Mouse (Mus musculus): ENCODE results near the gene Ankrd13d. TPM values are rescaled to one million over a fixed set of nuclear protein-coding genes. Genes with fewer than 3 reads are reported as not detected.
A peak's percentile ranks its signal among the peaks of the same experiment; 100 is the strongest.

Ankrd13d gene
- polyA plus RNA-seq, 1 experiment, result 16.1 TPM

GRCm38 (mm10) chr19:4220957-4221743 is 61.8 kb downstream of the Ankrd13d start:
- no peaks in the 10 kb centered on the region for H3K27me3 ChIP-seq (ENCODE audit: control insufficient read depth, insufficient read depth, low read length)
- WGBS, result 13% methylated on average over 14 of the region's 14 CpGs
- peaks cover 8% of the 10 kb centered on the region for H3K36me3 ChIP-seq (ENCODE audit: control insufficient read depth, insufficient read depth, low read length)
- TF ChIP-seq CTCF (IDR thresholded peaks at IDR 0.05; ENCODE audit: extremely low read depth, insufficient read depth, insufficient read length, insufficient replicate concordance) (no peak), POLR2A (IDR thresholded peaks at IDR 0.05; ENCODE audit: low read depth, low read length) (no peak; the same call in 1 of the 2 replicates)
- H3K27ac ChIP-seq (ENCODE audit: insufficient read depth, low read length), result peak overlapping the region; percentile 84
- peaks cover 58% of the 10 kb centered on the region for H3K4me1 ChIP-seq (ENCODE audit: control insufficient read depth, insufficient read depth, insufficient read length)
- DNase-seq (ENCODE audit: low read depth in 1 of 2, low spot score in 2 of 2), result no peak
- no peak overlapping the region; the same call in 1 of the 2 replicates for H3K4me3 ChIP-seq (ENCODE audit: extremely low read depth, insufficient read depth, insufficient read length)

GRCm38 (mm10) chr19:4220416-4220815 is 62.5 kb downstream of the Ankrd13d start:
- H3K36me3 ChIP-seq (ENCODE audit: control insufficient read depth, insufficient read depth, low read length), result peaks cover 8% of the 10 kb centered on the region
- no peak for TF ChIP-seq CTCF (IDR thresholded peaks at IDR 0.05; ENCODE audit: extremely low read depth, insufficient read depth, insufficient read length, insufficient replicate concordance)
- H3K4me1 ChIP-seq (ENCODE audit: control insufficient read depth, insufficient read depth, insufficient read length), result peaks cover 62% of the 10 kb centered on the region
- peak overlapping the region; percentile 84 for H3K27ac ChIP-seq (ENCODE audit: insufficient read depth, low read length)
- no peaks in the 10 kb centered on the region for H3K27me3 ChIP-seq (ENCODE audit: control insufficient read depth, insufficient read depth, low read length)
- no peak overlapping the region for H3K4me3 ChIP-seq (ENCODE audit: extremely low read depth, insufficient read depth, insufficient read length)
- WGBS, result 11% methylated on average over 4 of the region's 4 CpGs
- DNase-seq (ENCODE audit: low read depth in 1 of 2, low spot score in 2 of 2), result peak in 1 of 2 experiments; percentile 66

Other genes with a start within 250 kb of the Ankrd13d start
- 179 and 335 TPM in 2 replicates for gene Gstp1, start 245.2 kb downstream of the Ankrd13d start, polyA plus RNA-seq (2012; rRNA removed)
- 17.9 and 132 TPM in 2 replicates for gene Gstp2, start 237.1 kb downstream of the Ankrd13d start, polyA plus RNA-seq (2012; rRNA removed)
- gene Gstp3, start 223.6 kb downstream of the Ankrd13d start, polyA plus RNA-seq (2012; rRNA removed), result 13.0 and 15.7 TPM in 2 replicates
- gene Cabp2, start 201.6 kb downstream of the Ankrd13d start, polyA plus RNA-seq (2012; rRNA removed), result 7.0 and 8.3 TPM in 2 replicates
- gene Cdk2ap2, start 186.0 kb downstream of the Ankrd13d start, polyA plus RNA-seq (2012; rRNA removed), result 247 and 334 TPM in 2 replicates
- gene Pitpnm1, start 183.1 kb downstream of the Ankrd13d start, polyA plus RNA-seq (2012; rRNA removed), result 358 and 415 TPM in 2 replicates
- 85.3 and 99.6 TPM in 2 replicates for gene Aip, start 157.3 kb downstream of the Ankrd13d start, polyA plus RNA-seq (2012; rRNA removed)
- gene Gpr152, start 143.3 kb downstream of the Ankrd13d start, polyA plus RNA-seq (2012; rRNA removed), result 0.09 and 0.11 TPM in 2 replicates
- 1.9 and 2.2 TPM in 2 replicates for gene Cabp4, start 139.1 kb downstream of the Ankrd13d start, polyA plus RNA-seq (2012; rRNA removed)
- gene Coro1b, start 134.5 kb downstream of the Ankrd13d start, polyA plus RNA-seq (2012; rRNA removed), result 386 and 394 TPM in 2 replicates
- gene Ptprcap, start 129.5 kb downstream of the Ankrd13d start, polyA plus RNA-seq (2012; rRNA removed), result 631 and 1,026 TPM in 2 replicates
- gene Rps6kb2, start 119.8 kb downstream of the Ankrd13d start, polyA plus RNA-seq (2012; rRNA removed), result 40.7 and 51.5 TPM in 2 replicates
- 52.0 and 64.5 TPM in 2 replicates for gene Carns1, start 107.7 kb downstream of the Ankrd13d start, polyA plus RNA-seq (2012; rRNA removed)
- gene Tbc1d10c, start 91.9 kb downstream of the Ankrd13d start, polyA plus RNA-seq (2012; rRNA removed), result 266 and 328 TPM in 2 replicates
- 464 and 481 TPM in 2 replicates for gene Ppp1ca, start 91.1 kb downstream of the Ankrd13d start, polyA plus RNA-seq (2012; rRNA removed)
- gene Rad9a, start 81.5 kb downstream of the Ankrd13d start, polyA plus RNA-seq (2012; rRNA removed), result 53.1 and 62.9 TPM in 2 replicates
- 128 and 163 TPM in 2 replicates for gene Clcf1, start 68.9 kb downstream of the Ankrd13d start, polyA plus RNA-seq (2012; rRNA removed)
- not detected in 2 replicates for gene AC109138.7, start 68.8 kb downstream of the Ankrd13d start, polyA plus RNA-seq (2012; rRNA removed)
- 233 and 309 TPM in 2 replicates for gene Pold4, start 51.2 kb downstream of the Ankrd13d start, polyA plus RNA-seq (2012; rRNA removed)
- gene Ssh3, start 14.0 kb downstream of the Ankrd13d start, polyA plus RNA-seq (2012; rRNA removed), result 43.3 and 51.1 TPM in 2 replicates
- gene Grk2, start 23.1 kb upstream of the Ankrd13d start, polyA plus RNA-seq (2012; rRNA removed), result 301 and 394 TPM in 2 replicates
- 98.9 and 115 TPM in 2 replicates for gene Kdm2a, start 115.1 kb upstream of the Ankrd13d start, polyA plus RNA-seq (2012; rRNA removed)
- gene Rhod, start 156.3 kb upstream of the Ankrd13d start, polyA plus RNA-seq (2012; rRNA removed), result 4.0 and 4.9 TPM in 2 replicates
- 0.68 and 0.85 TPM in 2 replicates for gene Syt12, start 194.3 kb upstream of the Ankrd13d start, polyA plus RNA-seq (2012; rRNA removed)
- not detected in 2 replicates for gene 2010003K11Rik, start 215.4 kb upstream of the Ankrd13d start, polyA plus RNA-seq (2012; rRNA removed)
- 5.9 and 8.6 TPM in 2 replicates for gene Pcx, start 227.3 kb upstream of the Ankrd13d start, polyA plus RNA-seq (2012; rRNA removed)